Mouse (Mus musculus): Measurements from ENCODE around the gene Tmem92.

DNA sequence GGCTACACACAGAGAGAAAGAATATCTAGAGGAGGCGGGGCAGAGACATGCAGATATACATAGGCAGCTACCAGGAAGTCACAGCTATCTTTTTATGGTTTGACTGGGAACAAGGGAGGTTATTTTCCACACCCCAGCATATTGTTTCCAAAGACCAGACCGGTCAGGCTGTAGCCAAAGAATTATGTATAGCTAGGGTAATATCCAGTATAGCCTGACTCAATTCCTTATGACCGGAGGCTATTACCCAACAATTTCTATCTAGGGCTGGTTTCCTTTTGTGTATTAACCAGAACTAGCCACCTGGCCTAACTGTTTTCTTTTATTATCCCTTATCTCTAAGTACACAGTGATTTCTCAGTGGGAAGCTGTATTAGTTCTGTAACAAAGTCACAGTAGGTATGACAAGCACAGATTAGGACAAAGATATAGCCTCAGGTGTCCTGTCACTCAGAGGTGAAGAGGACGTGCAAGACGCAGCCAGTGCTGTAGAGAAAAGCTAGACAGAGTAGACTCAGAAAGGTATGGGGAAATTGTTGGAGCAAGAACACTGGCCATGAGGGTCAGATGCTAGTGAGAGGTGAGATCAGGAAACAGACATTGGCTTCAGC, 7.5 kb downstream of the Tmem92 start:
- no peak for TF ChIP-seq CTCF (IDR thresholded peaks at IDR 0.05; ENCODE audit: low read depth, low read length)
- no peak for TF ChIP-seq TAL1 (conservative IDR thresholded peaks at IDR 0.05; ENCODE audit: low read depth, low read length)
- TF ChIP-seq GATA1 (IDR thresholded peaks at IDR 0.05; ENCODE audit: borderline replicate concordance, low read length), result no peak
- no peak for TF ChIP-seq POLR2AphosphoS5 (IDR thresholded peaks at IDR 0.05; ENCODE audit: insufficient replicate concordance, low read depth, low read length)
- no peak for TF ChIP-seq GATA2 (IDR thresholded peaks at IDR 0.05; ENCODE audit: borderline replicate concordance, low read depth, low read length)
